Mouse (Mus musculus) T-helper 2 cell (primary cell): Measurements from ENCODE around the gene Cnr2.

ENCODE experiments used
- in situ Hi-C: fragments of 300-600 bp; cut with MboI, MseI; formaldehyde crosslinking; loops from one replicate; pipeline ENCODE4 v1.15.1; 2025; ENCODE audit warnings: high pct_unique_total_duplicates

Cnr2 gene

GRCm38 (mm10) chr4:135876583-135877020 lies 18.6 kb upstream of the Cnr2 start:
- in situ Hi-C loops = no loop called here

GRCm38 (mm10) chr4:135877742-135878141 lies 17.5 kb upstream of the Cnr2 start:
- in situ Hi-C loops = no loop called here

GRCm38 (mm10) chr4:135879021-135879420 lies 16.2 kb upstream of the Cnr2 start:
- in situ Hi-C loops = no loop called here

- in situ Hi-C loops = loop anchor here (5.0 kb wide), 1 partner anchor 37 kb away; no protein-coding TSS in a partner anchor
These were observed 15.2 kb upstream of the Cnr2 start for GRCm38 (mm10) chr4:135880018-135880417.

- in situ Hi-C loops = loop anchor here (5.0 kb wide), 1 partner anchor 37 kb away; no protein-coding TSS in a partner anchor
These were observed 14.6 kb upstream of the Cnr2 start for GRCm38 (mm10) chr4:135880576-135880975.

GRCm38 (mm10) chr4:135882023-135882422 lies 13.2 kb upstream of the Cnr2 start:
- in situ Hi-C loops = loop anchor here (5.0 kb wide), 1 partner anchor 35 kb away; no protein-coding TSS in a partner anchor

GRCm38 (mm10) chr4:135883401-135883851 lies 11.8 kb upstream of the Cnr2 start:
- in situ Hi-C loops = loop anchor here (5.0 kb wide), 1 partner anchor 34 kb away; no protein-coding TSS in a partner anchor

- in situ Hi-C loops = loop anchor here (5.0 kb wide), 1 partner anchor 33 kb away; no protein-coding TSS in a partner anchor
These were observed 11.2 kb upstream of the Cnr2 start for GRCm38 (mm10) chr4:135883881-135884516.

- in situ Hi-C loops = loop anchor here (5.0 kb wide), 1 partner anchor 33 kb away; no protein-coding TSS in a partner anchor
These were observed 10.7 kb upstream of the Cnr2 start for GRCm38 (mm10) chr4:135884531-135884930.

- in situ Hi-C loops = no loop called here
These were observed 9.5 kb upstream of the Cnr2 start for GRCm38 (mm10) chr4:135885676-135886075.

GRCm38 (mm10) chr4:135886184-135886583 lies 9.0 kb upstream of the Cnr2 start:
- in situ Hi-C loops = no loop called here

GRCm38 (mm10) chr4:135888448-135889057 lies 6.6 kb upstream of the Cnr2 start:
- in situ Hi-C loops = no loop called here

- in situ Hi-C loops = no loop called here
These were observed 5.9 kb upstream of the Cnr2 start for GRCm38 (mm10) chr4:135889146-135889883.

- in situ Hi-C loops = no loop called here
These were observed 5.3 kb upstream of the Cnr2 start for GRCm38 (mm10) chr4:135889884-135890283.

GRCm38 (mm10) chr4:135891539-135891938 lies 3.7 kb upstream of the Cnr2 start:
- in situ Hi-C loops = no loop called here

GRCm38 (mm10) chr4:135892884-135893283 lies 2.3 kb upstream of the Cnr2 start:
- in situ Hi-C loops = no loop called here

GRCm38 (mm10) chr4:135896157-135896556 lies 963 bp downstream of the Cnr2 start:
- in situ Hi-C loops = no loop called here

- in situ Hi-C loops = no loop called here
These were observed 3.3 kb downstream of the Cnr2 start for GRCm38 (mm10) chr4:135898380-135899049.

- in situ Hi-C loops = no loop called here
These were observed 3.9 kb downstream of the Cnr2 start for GRCm38 (mm10) chr4:135899050-135899448.

GRCm38 (mm10) chr4:135900008-135900407 lies 4.8 kb downstream of the Cnr2 start:
- in situ Hi-C loops = no loop called here

- in situ Hi-C loops = no loop called here
These were observed 7.5 kb downstream of the Cnr2 start for GRCm38 (mm10) chr4:135902606-135903242.
